Mouse (Mus musculus) layer of hippocampus, postnatal 14 days (tissue): ENCODE data around the gene Zdhhc17. TPM values are rescaled to one million over a fixed set of nuclear protein-coding genes. Genes with fewer than 3 reads are reported as not detected.
A peak's percentile ranks its signal among the peaks of the same experiment; 100 is the strongest.

Experiments used
- DNase-seq, 2 experiments: peaks; one replicate each; pipeline ENCODE4 v3.0.0; 2021 to 2022; ENCODE audit warnings: low spot score in 2 of 2, mixed read lengths in 1 of 2
- total RNA-seq, 2 experiments: library from RNA; stranded (reverse); gene quantifications; 2 replicates each; pipeline ENCODE4 v1.2.3; 2021

Zdhhc17 gene
- total RNA-seq, 2 experiments from 2014 or later = 84.5 to 89.9 TPM

DNA sequence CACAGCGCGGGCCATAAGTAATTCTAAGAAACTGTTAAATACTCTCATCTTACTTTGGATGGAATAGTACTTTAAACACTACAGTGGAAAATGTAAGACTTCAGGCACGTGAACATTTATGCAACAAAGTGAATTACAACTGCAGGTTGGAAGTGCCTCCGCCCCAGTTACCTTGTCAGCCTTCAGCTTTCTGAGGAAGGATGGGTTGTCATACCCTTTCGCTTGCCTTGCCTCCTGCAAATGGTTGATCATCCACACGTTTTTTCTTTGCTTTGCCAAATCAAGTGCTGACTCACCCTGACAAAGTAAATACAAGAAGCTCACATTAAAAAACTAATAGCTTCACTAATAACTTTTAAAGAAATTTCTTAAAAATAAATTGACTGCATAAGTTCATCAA, 49.1 kb downstream of the Zdhhc17 start:
- no peak for DNase-seq

- no peak for DNase-seq
These were observed 50.2 kb downstream of the Zdhhc17 start for GRCm38 (mm10) chr10:110959781-110960180.

GRCm38 (mm10) chr10:110958879-110959278, 51.1 kb downstream of the Zdhhc17 start:
- no peak for DNase-seq

DNA sequence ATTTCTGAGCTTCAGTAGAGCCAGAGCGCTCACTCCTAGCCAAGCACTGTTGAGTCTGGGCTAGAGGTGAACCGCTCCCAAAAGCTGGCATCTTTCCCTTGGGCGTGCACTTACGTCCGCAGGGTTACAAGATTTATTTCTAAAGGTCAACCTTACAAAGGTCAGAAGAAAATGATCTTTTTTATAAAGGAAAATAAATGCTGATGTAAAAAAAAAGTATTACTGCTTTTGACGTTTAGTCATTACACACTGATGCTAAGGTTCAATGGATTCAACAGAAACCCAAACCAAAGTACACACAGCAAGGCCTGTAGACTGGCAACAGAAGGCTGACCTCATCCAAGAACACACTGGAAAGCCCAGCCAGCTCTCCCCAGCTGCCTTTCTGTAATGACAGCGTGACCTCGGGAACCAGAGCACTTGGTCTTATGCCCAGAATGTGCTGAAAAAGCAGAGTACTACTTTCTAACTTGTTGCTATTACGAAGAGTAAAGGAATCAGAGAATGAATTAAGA, 56.9 kb downstream of the Zdhhc17 start:
- DNase-seq = peak in 1 of 2 experiments; percentile 68

GRCm38 (mm10) chr10:110952271-110952670, 57.7 kb downstream of the Zdhhc17 start:
- DNase-seq = no peak

- DNase-seq = no peak
These were observed 58.2 kb downstream of the Zdhhc17 start for GRCm38 (mm10) chr10:110951748-110952147.

DNA sequence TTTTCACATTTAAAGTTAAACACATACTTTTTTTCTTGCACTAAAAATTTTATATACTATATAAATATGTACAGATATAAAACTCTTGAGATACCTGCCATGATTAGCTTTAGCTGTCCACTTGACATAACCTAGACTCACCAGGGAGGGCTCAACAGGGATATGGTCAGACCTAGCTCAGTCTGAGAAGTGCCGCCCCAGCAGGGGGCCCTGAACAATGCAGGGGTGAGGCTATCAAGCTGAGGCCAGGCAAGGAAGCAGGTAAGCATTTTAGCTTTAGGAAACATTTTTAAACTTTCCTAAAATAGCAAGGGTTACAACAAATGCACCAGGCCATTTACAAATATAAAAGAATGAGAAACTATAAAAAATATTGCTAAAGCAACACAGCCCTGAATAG, 58.8 kb downstream of the Zdhhc17 start:
- DNase-seq = no peak

- no peak for DNase-seq
These were observed 62.4 kb downstream of the Zdhhc17 start for GRCm38 (mm10) chr10:110947574-110947973.

- no peak for DNase-seq
These were observed 64.0 kb downstream of the Zdhhc17 start for GRCm38 (mm10) chr10:110945966-110946365.

DNA sequence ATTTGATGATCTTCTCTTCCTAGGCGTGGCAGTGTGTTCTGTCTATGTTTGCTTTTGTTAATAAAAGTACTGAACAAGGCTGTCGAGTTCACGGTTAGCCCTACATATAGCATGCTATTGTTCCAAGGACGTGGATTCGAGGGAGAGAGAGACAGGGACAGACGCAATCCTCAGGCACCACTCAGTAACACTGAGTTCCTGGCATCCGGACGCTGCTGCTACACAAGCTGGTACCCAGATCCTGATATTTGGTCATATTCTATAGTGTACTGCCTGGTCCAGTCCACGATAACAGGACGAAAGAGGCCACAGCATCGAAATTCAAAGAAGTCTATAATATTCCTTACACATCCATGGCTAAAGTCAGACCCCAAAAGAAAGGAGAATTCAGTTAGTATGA, 65.8 kb downstream of the Zdhhc17 start:
- no peak for DNase-seq

DNA sequence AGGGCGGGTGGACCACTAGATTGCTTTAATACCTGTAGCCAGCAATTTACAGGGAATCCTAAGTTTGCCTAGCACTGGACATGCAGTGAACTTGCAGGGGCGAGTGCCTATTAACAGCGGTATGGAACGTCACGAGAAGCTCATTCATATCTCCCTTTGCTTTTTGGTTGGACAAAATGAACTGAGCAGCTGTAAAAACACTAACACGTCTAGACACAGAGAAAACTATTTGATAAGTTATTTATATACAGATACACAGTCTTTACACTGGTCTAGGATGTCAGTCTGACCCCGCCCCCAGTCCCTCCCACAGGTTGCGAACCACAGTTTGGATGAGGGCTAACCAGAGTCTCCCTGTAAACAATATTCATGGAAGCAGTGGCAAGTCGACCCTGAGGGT, 67.1 kb downstream of the Zdhhc17 start:
- DNase-seq = no peak

GRCm38 (mm10) chr10:110941968-110942367, 68.0 kb downstream of the Zdhhc17 start:
- DNase-seq = no peak

- DNase-seq = no peak
These were observed 69.1 kb downstream of the Zdhhc17 start for GRCm38 (mm10) chr10:110940740-110941398.

GRCm38 (mm10) chr10:110939717-110940116, 70.2 kb downstream of the Zdhhc17 start:
- DNase-seq = no peak

DNA sequence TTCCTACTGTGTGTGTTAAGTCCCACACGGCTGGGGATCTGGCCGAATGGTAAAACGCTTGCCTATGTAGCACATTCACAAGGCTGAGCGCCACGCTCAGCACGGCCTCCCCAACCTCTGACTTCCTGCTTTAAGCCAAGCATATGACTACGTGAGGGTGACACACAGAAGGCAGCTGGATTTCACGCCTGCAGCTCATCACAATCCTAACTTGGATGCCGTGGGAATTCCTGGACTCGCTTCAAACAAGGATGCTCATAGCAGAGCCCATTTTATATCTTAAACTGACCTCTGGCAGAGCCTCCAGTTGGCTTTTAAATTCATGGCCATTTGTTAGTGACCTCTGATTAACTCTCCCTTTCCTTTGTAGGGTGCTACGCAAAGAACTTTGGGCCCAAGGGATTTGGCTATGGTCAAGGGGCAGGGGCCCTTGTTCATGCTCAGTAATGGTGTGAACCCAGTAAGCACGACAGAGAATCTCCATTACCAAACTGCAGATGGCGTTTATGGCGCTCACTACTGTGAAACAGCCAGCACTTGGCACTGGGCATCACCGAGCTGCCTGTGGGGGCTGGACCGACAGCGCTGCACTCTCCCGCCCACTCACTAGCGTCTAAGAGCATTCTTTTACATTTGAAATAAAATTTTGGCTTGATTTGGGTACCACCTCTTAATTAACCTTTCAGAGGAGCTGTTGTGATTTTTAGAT, 70.9 kb downstream of the Zdhhc17 start:
- DNase-seq = peak; percentile 73 to 83

DNA sequence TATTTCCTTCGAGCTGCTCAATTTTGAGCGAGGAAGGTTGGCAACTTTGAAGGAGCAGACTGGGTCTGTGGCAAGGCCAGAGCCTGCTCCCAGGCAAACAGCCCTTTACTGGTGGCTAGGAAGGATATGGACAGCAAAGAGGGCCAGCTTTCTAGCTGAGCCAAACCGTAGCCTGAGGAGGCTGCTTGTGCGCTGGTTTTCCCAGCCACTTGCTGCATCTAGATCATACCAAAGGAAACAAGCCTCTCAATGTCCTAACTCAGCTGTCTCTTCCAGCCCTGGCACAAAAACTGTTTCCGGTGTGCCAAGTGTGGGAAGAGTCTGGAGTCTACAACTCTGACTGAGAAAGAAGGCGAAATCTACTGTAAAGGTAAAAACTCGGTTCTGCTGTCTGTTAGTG, 71.6 kb downstream of the Zdhhc17 start:
- peak; percentile 44 to 63 for DNase-seq

DNA sequence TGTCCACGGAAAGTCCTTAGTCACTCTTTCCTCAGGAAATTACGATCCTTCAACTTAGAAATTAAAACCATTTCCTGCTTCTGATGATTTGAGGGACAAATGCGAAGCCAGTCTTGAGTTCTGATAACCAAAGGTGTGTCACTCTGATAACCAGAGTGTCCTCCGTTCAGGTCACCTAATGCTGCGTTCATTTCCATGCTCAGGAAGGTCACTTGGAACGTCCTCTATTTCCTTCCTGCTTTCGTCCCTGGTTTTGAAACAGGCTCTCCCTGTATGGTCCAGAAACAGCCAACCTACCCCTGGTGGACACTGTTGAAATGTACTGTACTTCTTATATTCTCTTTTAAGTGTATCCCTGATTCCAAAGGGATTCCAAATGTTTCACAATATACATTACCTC, 74.3 kb downstream of the Zdhhc17 start:
- DNase-seq = no peak

DNA sequence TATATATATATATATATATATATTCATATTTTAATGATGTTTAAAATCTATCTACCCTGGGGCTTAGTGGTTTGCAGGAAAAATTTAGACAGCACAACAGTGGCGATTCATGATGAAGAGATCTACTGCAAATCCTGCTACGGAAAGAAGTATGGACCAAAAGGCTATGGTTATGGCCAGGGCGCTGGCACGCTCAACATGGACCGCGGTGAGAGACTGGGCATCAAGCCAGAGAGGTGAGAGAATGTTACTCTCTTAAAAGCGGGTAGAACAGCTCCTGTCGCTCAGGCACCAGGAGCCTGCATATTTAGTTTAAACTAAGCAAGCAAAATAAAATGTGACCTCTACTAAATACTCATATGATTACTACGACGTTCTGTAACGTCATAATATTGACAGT, 74.9 kb downstream of the Zdhhc17 start:
- no peak for DNase-seq

DNA sequence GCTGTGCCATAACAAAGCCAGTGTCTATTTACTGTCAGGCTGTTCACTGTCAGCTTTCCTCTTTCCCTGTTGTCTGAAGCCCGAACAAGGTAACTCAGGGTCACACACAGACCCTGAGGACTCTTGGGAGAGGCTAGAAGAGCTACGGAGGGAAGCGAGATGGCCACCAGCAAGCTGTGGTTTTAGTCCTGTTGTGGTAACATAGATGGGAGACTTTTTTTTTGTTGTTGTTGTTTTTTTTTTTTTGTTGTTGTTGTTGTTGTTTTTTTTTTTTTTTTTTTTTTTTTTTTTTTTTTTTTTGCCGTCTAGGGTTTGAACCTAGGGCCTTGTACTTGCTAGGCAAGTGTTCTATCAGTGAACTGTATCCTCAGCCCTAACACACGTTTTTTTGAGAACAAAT, 76.4 kb downstream of the Zdhhc17 start:
- DNase-seq = no peak

GRCm38 (mm10) chr10:110931913-110932560, 77.9 kb downstream of the Zdhhc17 start:
- no peak for DNase-seq

- no peak for DNase-seq
These were observed 78.6 kb downstream of the Zdhhc17 start for GRCm38 (mm10) chr10:110931161-110931912.
